Mouse (Mus musculus) kidney, embryonic 14.5 days (tissue): Measurements from ENCODE around the gene Ecpas. TPM values are rescaled to one million over a fixed set of nuclear protein-coding genes. Genes with fewer than 3 reads are reported as not detected.

ENCODE experiments used
- ATAC-seq: fragments of 200-750 bp; cut with Nextera tagmentation; 2 replicates; pipeline ENCODE4 v1.8.0; 2017; ENCODE audit warnings: moderate number of reproducible peaks, mild to moderate bottlenecking, moderate TSS enrichment, moderate library complexity; ENCODE audit not compliant: low FRiP score, low TSS enrichment
- H3K27ac ChIP-seq: fragments of 300-500 bp; sonication (generic); 2 replicates; pipeline ENCODE4 v1.5.1; 2014; ENCODE audit warnings: low read depth, mild to moderate bottlenecking, low read length, moderate library complexity, mixed read lengths
- H3K27me3 ChIP-seq: fragments of 300-500 bp; sonication (generic); 2 replicates; pipeline ENCODE4 v1.6.1; 2014; ENCODE audit warnings: mild to moderate bottlenecking, low read length; ENCODE audit not compliant: control insufficient read depth, insufficient read depth
- H3K36me3 ChIP-seq: fragments of 300-500 bp; sonication (generic); 2 replicates; pipeline ENCODE4 v1.6.1; 2014; ENCODE audit warnings: low read length, mixed read lengths; ENCODE audit not compliant: control insufficient read depth, insufficient read depth
- H3K4me1 ChIP-seq: fragments of 300-500 bp; sonication (generic); 2 replicates; pipeline ENCODE4 v1.6.1; 2014; ENCODE audit warnings: low read length, mixed read lengths; ENCODE audit not compliant: control insufficient read depth, insufficient read depth
- H3K4me2 ChIP-seq: fragments of 300-500 bp; sonication (generic); replicated peaks from 2 replicates; pipeline ENCODE4 v1.6.1; 2014; ENCODE audit warnings: low read depth, mild to moderate bottlenecking, low read length
- H3K4me3 ChIP-seq: fragments of 300-500 bp; sonication (generic); 2 replicates; pipeline ENCODE4 v1.5.1; 2014; ENCODE audit warnings: mild to moderate bottlenecking, low read length
- H3K9ac ChIP-seq: fragments of 300-500 bp; sonication (generic); 2 replicates; pipeline ENCODE4 v1.6.1; 2014; ENCODE audit warnings: low read depth, mild to moderate bottlenecking, low read length, moderate library complexity
- H3K9me3 ChIP-seq: fragments of 300-500 bp; sonication (generic); 2 replicates; pipeline ENCODE4 v1.6.1; 2016; ENCODE audit warnings: low read length; ENCODE audit not compliant: control insufficient read depth
- WGBS: fragments of 180-500 bp; shearing (Covaris S2); extraction: QIAGEN DNeasy Blood & Tissue Kit; methylation state at CpG from one replicate; pipeline ENCODE4 v1.1.7; 2014; 5-methylcytosine and 5-hydroxymethylcytosine counted together
- polyA plus RNA-seq: library from polyadenylated mRNA; unstranded; fragments of >200 nt; fragmentation: Nextera tagmentation; extraction: Ambion mirVana; gene quantifications from 2 replicates; pipeline ENCODE4 v1.2.1, GENCODE M21; 2014

The Ecpas gene
- polyA plus RNA-seq, 1 experiment from 2014 or later = 51.2 TPM

DNA sequence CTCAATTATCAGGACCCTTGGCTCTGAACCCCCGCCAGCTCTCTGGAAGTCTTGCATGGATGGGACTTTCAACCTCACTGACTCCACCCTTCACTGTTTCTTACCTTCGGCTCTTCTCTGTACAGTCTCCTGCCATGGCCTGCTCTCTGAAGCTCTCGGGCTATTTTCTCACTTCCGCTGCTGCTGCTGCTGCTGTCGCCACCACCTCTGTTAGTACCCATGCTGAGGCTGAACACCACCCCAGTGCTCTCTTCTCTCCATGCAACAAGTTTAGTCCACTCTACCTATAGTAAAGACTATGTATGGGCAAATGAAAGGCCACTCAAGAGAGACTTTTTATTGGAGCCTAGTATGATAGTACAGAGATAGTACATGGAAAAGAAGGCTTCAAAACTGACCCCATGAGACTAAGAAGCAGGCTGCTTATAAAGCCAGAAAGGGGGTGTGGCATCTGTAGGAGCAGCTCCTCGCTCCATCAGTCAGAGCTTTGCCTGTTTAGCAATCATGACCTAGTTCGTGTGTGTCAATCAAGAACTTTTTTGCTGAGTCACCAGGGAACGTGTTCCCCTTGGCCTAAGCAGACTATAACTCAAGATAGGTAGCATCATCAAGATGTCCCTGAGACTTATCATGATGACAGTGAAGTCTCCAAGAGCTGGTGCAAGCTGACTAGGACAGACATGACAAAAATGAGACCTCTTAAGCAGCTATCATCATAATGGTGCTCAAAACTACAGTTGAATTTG, 2.7 kb upstream of the Ecpas start:
- WGBS = 75% methylated on average over 8 of the region's 8 CpGs
- no peaks in the 10 kb centered on the region for H3K36me3 ChIP-seq
- no peak for ATAC-seq
- no peaks in the 10 kb centered on the region for H3K27me3 ChIP-seq
- 0 out of 2 replicates have a peak, but pooled peaks cover 6% of the 10 kb centered on the region for H3K4me1 ChIP-seq
- no peak overlapping the region for H3K27ac ChIP-seq
- H3K4me3 ChIP-seq = no peak overlapping the region
- no peaks in the 10 kb centered on the region for H3K9me3 ChIP-seq
- no peak overlapping the region for H3K9ac ChIP-seq
- no peak overlapping the region for H3K4me2 ChIP-seq

DNA sequence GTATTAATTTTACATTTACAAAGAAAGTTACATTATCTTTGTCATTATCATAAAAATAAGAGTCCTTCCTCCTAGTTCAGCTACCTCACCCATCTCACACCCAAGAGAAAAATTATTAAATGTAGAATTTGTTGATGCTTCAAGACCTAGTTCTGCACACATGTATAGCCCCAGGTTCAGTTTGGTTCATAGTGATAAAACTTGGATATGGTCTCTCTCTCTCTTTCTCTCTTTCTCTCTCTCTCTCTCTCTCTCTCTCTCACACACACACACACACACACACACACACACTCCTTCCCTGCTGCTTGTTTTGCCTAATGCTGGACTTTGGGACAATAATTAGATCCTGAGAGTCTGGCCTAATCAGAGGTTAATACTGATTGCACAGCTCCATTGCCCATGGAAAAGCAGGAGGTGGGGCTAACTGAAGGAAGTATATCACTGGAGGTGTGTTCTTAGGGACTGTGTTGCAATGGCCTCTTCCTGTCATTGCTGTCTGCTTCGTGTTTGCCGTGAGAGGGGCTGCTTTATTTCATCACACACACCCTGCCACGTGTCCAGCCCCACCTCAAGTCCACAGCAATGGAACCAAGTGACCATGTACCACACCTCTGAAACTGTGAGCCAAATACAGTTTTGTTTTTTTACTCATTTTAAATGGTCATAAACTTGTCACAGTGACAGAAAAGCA, 932 bp upstream of the Ecpas start:
- peak overlapping the region; percentile 70 for H3K4me2 ChIP-seq
- 24% methylated on average over 3 of the region's 3 CpGs for WGBS
- no peak overlapping the region for H3K9ac ChIP-seq
- H3K36me3 ChIP-seq = no peaks in the 10 kb centered on the region
- ATAC-seq = no peak
- H3K4me3 ChIP-seq = peak overlapping the region; percentile 89; the same call in 1 of the 2 replicates
- H3K9me3 ChIP-seq = no peaks in the 10 kb centered on the region
- 0 out of 2 replicates have a peak, but pooled peaks cover 6% of the 10 kb centered on the region for H3K4me1 ChIP-seq
- H3K27me3 ChIP-seq = no peaks in the 10 kb centered on the region
- H3K27ac ChIP-seq = no peak overlapping the region

DNA sequence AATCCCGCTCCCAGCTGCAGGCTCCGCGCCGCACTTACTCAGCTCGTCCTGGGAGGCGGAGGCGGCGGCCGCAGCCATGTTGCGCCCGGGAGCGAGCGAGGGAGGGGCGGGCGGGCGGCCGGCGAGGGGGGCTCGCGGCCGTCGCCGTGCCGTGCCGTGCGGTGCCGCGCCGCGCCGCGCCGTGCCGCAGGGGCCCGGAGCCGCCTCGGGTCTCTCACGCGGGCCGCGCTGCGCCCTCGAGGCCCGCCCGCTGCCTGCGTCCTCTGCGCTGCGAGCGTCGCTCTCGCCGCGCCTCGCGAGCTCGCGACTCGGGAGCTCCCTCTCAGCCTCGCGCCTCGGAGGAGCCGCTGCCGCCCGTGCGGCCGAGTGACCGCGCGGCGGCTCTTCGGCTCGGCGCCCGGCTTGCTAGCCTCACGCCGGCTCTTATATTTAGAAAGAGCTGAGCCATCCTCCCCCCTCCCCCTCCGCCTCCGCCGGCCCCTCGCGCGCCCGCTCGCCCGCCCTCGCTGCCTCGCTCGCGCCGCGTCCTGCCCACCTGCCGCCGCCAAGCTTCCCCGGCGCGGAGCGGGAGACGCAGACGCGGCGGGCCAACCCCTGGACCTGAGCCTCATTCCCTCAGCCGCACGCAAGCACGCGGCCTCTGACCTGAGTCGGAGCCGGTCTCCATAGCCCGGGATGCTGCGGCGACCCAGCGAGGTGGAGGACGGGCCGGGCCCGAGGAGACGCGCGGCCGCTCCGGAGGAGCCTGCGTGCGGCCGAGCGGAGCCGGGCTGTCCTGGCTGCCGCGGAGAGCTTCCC, 519 bp downstream of the Ecpas start:
- Histone ChIP-seq H3K36me3 (no peaks in the 10 kb centered on the region), H3K4me2 (peak overlapping the region; percentile 70), H3K4me1 (0 out of 2 replicates have a peak, but pooled peaks cover 6% of the 10 kb centered on the region), H3K27me3 (no peaks in the 10 kb centered on the region), H3K9me3 (no peaks in the 10 kb centered on the region), H3K27ac (peak overlapping the region; percentile 95), H3K4me3 (peak overlapping the region; percentile 89), H3K9ac (peak overlapping the region; percentile 94)
- peak; percentile 82 for ATAC-seq
- under 1% methylated on average over 84 of the region's 126 CpGs for WGBS

DNA sequence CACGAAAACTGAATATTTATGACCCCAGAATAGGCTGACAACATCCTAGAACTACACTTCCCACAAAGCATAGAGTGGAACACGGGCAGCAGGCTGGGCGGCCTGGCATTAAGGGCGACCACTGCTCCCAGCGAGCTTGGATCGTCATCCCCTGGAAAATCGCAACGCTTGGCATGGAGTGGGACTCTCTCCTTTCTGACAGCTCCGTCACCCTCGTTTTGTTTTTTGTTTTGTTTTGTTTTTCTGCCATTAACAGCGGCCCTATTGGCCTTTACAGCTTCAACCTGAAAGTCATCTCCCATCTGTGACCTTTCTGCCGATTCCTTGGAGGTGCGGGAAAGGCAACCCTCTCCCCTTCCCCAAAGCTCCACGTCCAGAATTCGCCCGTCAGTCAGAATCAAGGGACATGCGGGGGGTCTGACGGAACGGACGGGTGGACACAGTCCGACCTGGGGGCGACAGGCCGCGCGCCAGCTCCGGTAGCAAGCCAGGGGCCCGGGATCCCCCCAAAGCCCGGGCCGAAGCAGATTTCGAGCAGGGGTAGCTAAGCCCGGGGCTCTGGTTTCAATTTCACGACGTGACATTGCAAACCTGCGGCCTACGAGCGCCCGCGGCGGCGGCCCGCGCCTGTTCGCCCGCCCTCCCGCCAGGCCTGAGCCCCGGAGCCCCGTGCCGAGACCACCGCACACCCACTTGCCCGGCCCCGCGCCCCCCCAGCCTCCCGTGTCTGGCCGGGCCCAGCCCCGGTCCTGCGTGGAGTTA, 1.3 kb downstream of the Ecpas start:
- H3K36me3 ChIP-seq = no peaks in the 10 kb centered on the region

DNA sequence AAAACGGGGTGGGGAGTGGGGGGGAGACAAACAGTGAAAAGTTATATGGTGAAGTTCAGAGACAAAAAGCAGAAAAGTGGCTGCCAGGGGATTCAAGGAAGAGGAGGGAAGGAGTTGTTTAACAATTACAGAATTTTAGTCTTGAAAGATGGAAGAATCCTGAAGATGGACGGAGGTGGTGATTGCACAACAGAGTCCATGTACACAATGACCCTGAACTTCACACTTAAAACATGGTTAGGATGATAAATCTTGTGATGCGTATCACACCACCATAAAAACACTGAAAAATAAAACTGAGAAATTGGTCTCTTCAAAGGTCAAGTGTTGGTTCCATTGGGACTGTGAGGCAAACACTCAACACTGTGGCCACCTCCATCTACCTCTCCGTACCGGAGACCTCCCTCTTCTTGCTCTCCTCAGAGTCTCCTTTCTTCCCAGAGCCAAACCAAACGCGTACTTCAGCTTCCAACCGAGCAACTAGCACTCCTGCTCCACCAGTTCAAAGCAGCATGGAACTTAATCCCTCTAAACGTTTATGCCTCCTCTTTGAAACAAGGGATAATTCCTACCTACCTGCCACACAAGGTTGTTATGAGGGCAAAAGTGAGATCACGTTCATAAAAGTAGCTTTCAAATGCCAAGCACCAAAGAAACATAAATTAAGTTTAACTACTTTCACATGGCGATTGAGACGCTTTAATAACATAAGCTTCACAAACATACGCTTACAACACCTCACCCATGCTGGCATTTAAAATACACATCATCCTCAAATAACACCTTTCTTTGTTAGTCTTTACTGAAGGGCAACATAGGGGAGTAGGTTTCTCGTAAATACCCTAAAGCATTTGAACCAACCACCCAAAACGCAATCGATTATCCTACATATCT, 2.1 kb downstream of the Ecpas start:
- no peak for ATAC-seq
- H3K4me1 ChIP-seq = 0 out of 2 replicates have a peak, but pooled peaks cover 6% of the 10 kb centered on the region
- no peaks in the 10 kb centered on the region for H3K9me3 ChIP-seq
- H3K9ac ChIP-seq = peak overlapping the region; percentile 94; the same call in 1 of the 2 replicates
- no peaks in the 10 kb centered on the region for H3K36me3 ChIP-seq
- H3K4me3 ChIP-seq = peak overlapping the region; percentile 89
- no peaks in the 10 kb centered on the region for H3K27me3 ChIP-seq
- WGBS = 28% methylated on average over 16 of the region's 16 CpGs
- peak overlapping the region; percentile 70 for H3K4me2 ChIP-seq
- H3K27ac ChIP-seq = no peak overlapping the region

More for the DNA sequence above, 1.3 kb downstream of the Ecpas start:
- 0 out of 2 replicates have a peak, but pooled peaks cover 6% of the 10 kb centered on the region for H3K4me1 ChIP-seq
- peak overlapping the region; percentile 94 for H3K9ac ChIP-seq
- under 1% methylated on average over 53 of the region's 56 CpGs for WGBS
- peak; percentile 63 for ATAC-seq
- peak overlapping the region; percentile 95 for H3K27ac ChIP-seq
- H3K9me3 ChIP-seq = no peaks in the 10 kb centered on the region
- H3K4me3 ChIP-seq = peak overlapping the region; percentile 89
- H3K4me2 ChIP-seq = peak overlapping the region; percentile 70
- no peaks in the 10 kb centered on the region for H3K27me3 ChIP-seq

DNA sequence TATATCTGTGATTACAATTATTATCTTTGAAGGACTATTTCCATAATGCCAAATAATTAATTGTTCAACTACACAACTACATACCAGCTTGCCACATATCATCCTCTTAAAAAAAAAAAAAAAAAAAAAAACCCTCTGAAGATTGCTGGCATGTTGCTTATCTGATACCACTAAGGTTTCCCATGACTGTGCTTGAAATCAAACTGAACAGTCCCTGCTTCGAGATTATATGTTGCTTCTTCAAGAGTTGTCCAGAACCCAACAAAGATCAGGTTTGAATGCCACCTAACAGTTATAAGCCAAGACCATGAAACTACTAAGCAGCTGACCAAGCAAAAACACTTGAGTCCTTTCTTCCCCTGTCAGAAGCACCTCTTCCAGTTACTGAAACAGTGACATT, 5.1 kb downstream of the Ecpas start:
- no peak overlapping the region for H3K4me3 ChIP-seq
- ATAC-seq = no peak
- H3K27me3 ChIP-seq = no peaks in the 10 kb centered on the region
- H3K27ac ChIP-seq = no peak overlapping the region
- no peaks in the 10 kb centered on the region for H3K9me3 ChIP-seq
- 91% methylated on average over 1 of the region's 1 CpGs for WGBS
- 0 out of 2 replicates have a peak, but pooled peaks cover 6% of the 10 kb centered on the region for H3K4me1 ChIP-seq
- H3K36me3 ChIP-seq = no peaks in the 10 kb centered on the region
- no peak overlapping the region for H3K4me2 ChIP-seq
- no peak overlapping the region for H3K9ac ChIP-seq

DNA sequence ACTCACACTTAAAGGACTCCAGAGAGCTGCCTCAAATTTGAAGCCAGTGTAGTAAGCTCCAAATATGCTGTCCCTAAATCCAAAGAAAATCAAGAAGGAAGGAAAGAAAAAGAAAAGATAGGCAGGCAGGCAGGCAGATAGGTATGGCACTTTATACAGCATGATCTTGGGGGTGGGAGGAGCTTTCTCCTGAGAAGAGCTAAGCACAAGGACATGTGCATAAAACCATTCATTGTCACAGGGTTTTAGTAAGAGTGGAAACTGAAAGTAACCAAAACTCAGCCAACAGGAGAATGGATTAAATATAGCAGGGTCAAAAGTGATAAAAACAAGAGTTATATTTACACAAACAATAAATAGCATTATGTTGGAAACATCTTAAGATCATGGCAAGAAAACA, 14.2 kb downstream of the Ecpas start:
- no peaks in the 10 kb centered on the region for H3K27me3 ChIP-seq
- ATAC-seq = no peak
- no peak overlapping the region for H3K9ac ChIP-seq
- no peaks in the 10 kb centered on the region for H3K4me1 ChIP-seq
- no peaks in the 10 kb centered on the region for H3K9me3 ChIP-seq
- H3K4me2 ChIP-seq = no peak overlapping the region
- H3K36me3 ChIP-seq = no peaks in the 10 kb centered on the region
- no peak overlapping the region for H3K27ac ChIP-seq
- H3K4me3 ChIP-seq = no peak overlapping the region

DNA sequence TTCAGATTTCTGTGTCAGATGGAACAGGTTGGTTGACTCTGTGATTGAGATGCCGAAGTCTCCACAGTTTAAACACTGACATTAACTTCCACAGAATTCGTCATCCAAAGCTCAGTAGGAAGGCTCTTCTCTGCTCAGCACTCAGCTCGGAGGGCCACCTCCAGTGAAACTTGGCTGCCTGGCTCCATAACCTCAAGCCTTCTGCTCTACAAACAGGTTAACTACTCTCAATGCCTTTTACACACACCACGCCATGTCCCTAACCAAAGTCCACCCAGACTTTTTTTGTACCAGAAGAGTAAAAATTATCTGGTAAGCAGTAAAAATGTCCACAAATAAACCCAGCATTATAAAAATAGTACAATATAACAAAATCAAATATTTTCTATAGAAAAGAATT, 15.1 kb downstream of the Ecpas start:
- H3K27ac ChIP-seq = no peak overlapping the region
- no peak overlapping the region for H3K9ac ChIP-seq
- no peak overlapping the region for H3K4me2 ChIP-seq
- no peaks in the 10 kb centered on the region for H3K9me3 ChIP-seq
- H3K27me3 ChIP-seq = no peaks in the 10 kb centered on the region
- 82% methylated on average over 4 of the region's 4 CpGs for whole genome bisulfite sequencing
- H3K4me1 ChIP-seq = no peaks in the 10 kb centered on the region
- ATAC-seq = no peak
- no peaks in the 10 kb centered on the region for H3K36me3 ChIP-seq
- no peak overlapping the region for H3K4me3 ChIP-seq
